Mouse (Mus musculus) heart, postnatal 0 days (tissue): ENCODE measurements around the gene Lrp8.

ENCODE experiments used
- CTCF ChIP-seq: IDR thresholded peaks from 2 replicates; pipeline ENCODE4 v1.5.1; 2016; ENCODE audit warnings: antibody characterized with exemption, control low read depth, low read depth
- EP300 ChIP-seq: IDR thresholded peaks from 2 replicates; pipeline ENCODE4 v1.6.1; 2016; ENCODE audit warnings: antibody characterized with exemption, low read depth

- TF ChIP-seq EP300 (no peak), CTCF (peak; percentile 80)
Observed at GRCm38 (mm10) chr4:107844971-107845370, 42.9 kb downstream of the Lrp8 start.
